Mouse (Mus musculus) MN1 (cell line): ENCODE data around the gene Scgb1b18.
"Not testable (repeated sequence)": the region's sequence is repeated elsewhere in the genome, so short reads cannot be mapped to it uniquely, and the experiment has no call there.

Source experiments
- DNase-seq: peaks from one replicate; pipeline ENCODE4 v3.0.0-alpha.2; 2016; ENCODE audit warnings: low spot score

Gene Scgb1b18

GRCm38 (mm10) chr7:33185268-33185667 is at the start of gene Scgb1b18:
Gene Scgb1b18 (plus strand): TSS chr7:33185568.
- not testable (repeated sequence) for DNase-seq

DNA sequence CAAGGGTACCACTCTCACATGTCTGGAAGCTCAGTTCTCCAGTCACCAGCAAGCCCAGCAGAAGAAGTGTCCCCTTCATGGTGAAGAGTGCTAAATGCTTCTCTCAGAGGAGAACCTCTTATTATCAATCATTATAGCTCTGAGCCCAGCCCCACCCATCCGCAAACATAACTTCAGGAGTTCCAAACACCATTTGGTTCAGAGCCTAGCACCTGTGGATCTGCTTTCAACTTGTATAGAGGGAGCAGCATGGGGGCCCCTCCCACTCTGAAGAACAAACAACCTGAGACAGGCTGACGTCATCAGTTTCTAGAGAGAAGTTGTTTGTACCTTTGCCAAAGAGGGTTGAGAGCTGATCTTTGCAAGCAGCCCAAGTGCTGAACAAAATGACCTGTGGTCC is 11.6 kb upstream of the Scgb1b18 start, which contains the start of gene Scgb2b18:
Gene Scgb2b18, minus strand, starts transcription at position 101 of the 400 bp plus-strand sequence.
- not testable (repeated sequence) for DNase-seq
